Mouse (Mus musculus) cerebellum, adult 8-10 months (tissue): ENCODE data around the gene Arx.

ENCODE experiments used
- DNase-seq: peaks from one replicate; pipeline ENCODE4 v3.0.0; 2022

Gene Arx

GRCm38 (mm10) chrX:93286291-93286893 is at the start of gene Arx:
TSS of gene Arx (plus strand) at chrX:93286445.
- no peak for DNase-seq

- DNase-seq, result no peak
Observed at GRCm38 (mm10) chrX:93251329-93251728, 34.9 kb upstream of the Arx start.

GRCm38 (mm10) chrX:93275689-93276088 is 10.6 kb upstream of the Arx start:
- DNase-seq, result no peak

GRCm38 (mm10) chrX:93279940-93280339 is 6.3 kb upstream of the Arx start:
- DNase-seq, result no peak

GRCm38 (mm10) chrX:93281028-93281723 is 5.1 kb upstream of the Arx start:
- peak; percentile 17 for DNase-seq

GRCm38 (mm10) chrX:93281756-93282155 is 4.5 kb upstream of the Arx start:
- no peak for DNase-seq

GRCm38 (mm10) chrX:93285091-93285490 is 1.2 kb upstream of the Arx start:
- DNase-seq, result no peak

- no peak for DNase-seq
Observed at GRCm38 (mm10) chrX:93288339-93288738, 2.1 kb downstream of the Arx start.

GRCm38 (mm10) chrX:93289076-93289475 is 2.8 kb downstream of the Arx start:
- no peak for DNase-seq

GRCm38 (mm10) chrX:93289851-93290380 is 3.7 kb downstream of the Arx start:
- DNase-seq, result no peak

GRCm38 (mm10) chrX:93292031-93292430 is 5.8 kb downstream of the Arx start:
- no peak for DNase-seq

- DNase-seq, result no peak
Observed at GRCm38 (mm10) chrX:93294736-93295490, 8.7 kb downstream of the Arx start.

GRCm38 (mm10) chrX:93295819-93296218 is 9.6 kb downstream of the Arx start:
- no peak for DNase-seq

GRCm38 (mm10) chrX:93297001-93297441 is 10.8 kb downstream of the Arx start:
- DNase-seq, result no peak

- DNase-seq, result no peak
Observed at GRCm38 (mm10) chrX:93299046-93299626, 12.9 kb downstream of the Arx start.

- DNase-seq, result no peak
Observed at GRCm38 (mm10) chrX:93299771-93300170, 13.5 kb downstream of the Arx start.

- DNase-seq, result no peak
Observed at GRCm38 (mm10) chrX:93300183-93300815, 14.1 kb downstream of the Arx start.

GRCm38 (mm10) chrX:93301798-93302197 is 15.6 kb downstream of the Arx start:
- DNase-seq, result no peak

- DNase-seq, result no peak
Observed at GRCm38 (mm10) chrX:93305780-93306179, 19.5 kb downstream of the Arx start.

- no peak for DNase-seq
Observed at GRCm38 (mm10) chrX:93317577-93317976, 31.3 kb downstream of the Arx start.

GRCm38 (mm10) chrX:93319979-93320378 is 33.7 kb downstream of the Arx start:
- no peak for DNase-seq

GRCm38 (mm10) chrX:93321336-93321735 is 35.1 kb downstream of the Arx start:
- no peak for DNase-seq
